Mouse (Mus musculus): ENCODE data around the gene Etv6. TPM values are rescaled to one million over a fixed set of nuclear protein-coding genes. Genes with fewer than 3 reads are reported as not detected.

Etv6 gene
- polyA plus RNA-seq, 1 experiment from 2014 or later: 3.5 TPM

- Histone ChIP-seq H3K27ac (0 out of 2 replicates have a peak overlapping the region, but pooled peaks have one; percentile 26), H3K27me3 (no peaks in the 10 kb centered on the region), H3K36me3 (peaks cover 6% of the 10 kb centered on the region), H3K4me2 (no peak overlapping the region), H3K9ac (no peak overlapping the region), H3K4me1 (replicated peaks) (peaks cover 46% of the 10 kb centered on the region), H3K9me3 (replicated peaks) (no peaks in the 10 kb centered on the region), H3K4me3 (replicated peaks) (no peak overlapping the region)
- ATAC-seq (ENCODE audit: low read depth) (no peak), DNase-seq (no peak)
- WGBS (ENCODE audit: insufficient replicate concordance): 80% methylated on average over 7 of the region's 7 CpGs
Measured at GRCm38 (mm10) chr6:134129848-134130247, 94.3 kb downstream of the Etv6 start.

- no peak overlapping the region for H3K4me3 ChIP-seq (replicated peaks)
- H3K27ac ChIP-seq: peak overlapping the region; percentile 41
- H3K9me3 ChIP-seq (replicated peaks): no peaks in the 10 kb centered on the region
- H3K9ac ChIP-seq: no peak overlapping the region
- ATAC-seq (ENCODE audit: low read depth) (peak; percentile 82), DNase-seq (peak; percentile 34)
- H3K36me3 ChIP-seq: peaks cover 6% of the 10 kb centered on the region
- 0 out of 2 replicates have a peak overlapping the region, but pooled peaks have one; percentile 9 for H3K4me2 ChIP-seq
- WGBS (ENCODE audit: insufficient replicate concordance): 29% methylated on average over 5 of the region's 5 CpGs
- no peaks in the 10 kb centered on the region for H3K27me3 ChIP-seq
- peaks cover 54% of the 10 kb centered on the region for H3K4me1 ChIP-seq (replicated peaks)
Measured at GRCm38 (mm10) chr6:134130816-134131215, 95.3 kb downstream of the Etv6 start.

- Histone ChIP-seq H3K36me3 (peaks cover 6% of the 10 kb centered on the region), H3K4me1 (replicated peaks) (peaks cover 57% of the 10 kb centered on the region), H3K9ac (no peak overlapping the region), H3K4me3 (replicated peaks) (no peak overlapping the region), H3K4me2 (no peak overlapping the region), H3K27me3 (no peaks in the 10 kb centered on the region), H3K27ac (no peak overlapping the region), H3K9me3 (replicated peaks) (no peaks in the 10 kb centered on the region)
- WGBS (ENCODE audit: insufficient replicate concordance): 56% methylated on average over 2 of the region's 2 CpGs
- ATAC-seq (ENCODE audit: low read depth): no peak
- DNase-seq: no peak
Measured at GRCm38 (mm10) chr6:134131601-134132000, 96.1 kb downstream of the Etv6 start.

GRCm38 (mm10) chr6:134133756-134134155, 98.3 kb downstream of the Etv6 start:
- WGBS (ENCODE audit: insufficient replicate concordance): 20% methylated on average over 4 of the region's 4 CpGs
- Histone ChIP-seq H3K9ac (no peak overlapping the region), H3K27ac (no peak overlapping the region), H3K4me2 (no peak overlapping the region), H3K4me3 (replicated peaks) (no peak overlapping the region), H3K4me1 (replicated peaks) (peaks cover 60% of the 10 kb centered on the region), H3K9me3 (replicated peaks) (no peaks in the 10 kb centered on the region), H3K27me3 (no peaks in the 10 kb centered on the region), H3K36me3 (peaks cover 11% of the 10 kb centered on the region)
- DNase-seq (no peak), ATAC-seq (ENCODE audit: low read depth) (no peak)

- Histone ChIP-seq H3K27ac (peak overlapping the region; percentile 29; the same call in 1 of the 2 replicates), H3K4me3 (replicated peaks) (no peak overlapping the region), H3K36me3 (0 out of 2 replicates have a peak, but pooled peaks cover 6% of the 10 kb centered on the region), H3K4me1 (replicated peaks) (peaks cover 58% of the 10 kb centered on the region), H3K9me3 (replicated peaks) (no peaks in the 10 kb centered on the region), H3K27me3 (no peaks in the 10 kb centered on the region), H3K9ac (no peak overlapping the region), H3K4me2 (no peak overlapping the region)
- DNase-seq (no peak), ATAC-seq (ENCODE audit: low read depth) (no peak)
- 53% methylated on average over 9 of the region's 9 CpGs for whole genome bisulfite sequencing (ENCODE audit: insufficient replicate concordance)
Measured at GRCm38 (mm10) chr6:134134821-134135323, 99.4 kb downstream of the Etv6 start.

GRCm38 (mm10) chr6:134136315-134136714, 100.8 kb downstream of the Etv6 start:
- ATAC-seq (ENCODE audit: low read depth) (no peak), DNase-seq (no peak)
- Histone ChIP-seq H3K27me3 (no peaks in the 10 kb centered on the region), H3K9me3 (replicated peaks) (no peaks in the 10 kb centered on the region), H3K4me2 (no peak overlapping the region), H3K27ac (no peak overlapping the region; the same call in 1 of the 2 replicates), H3K4me1 (replicated peaks) (peaks cover 51% of the 10 kb centered on the region), H3K36me3 (0 out of 2 replicates have a peak, but pooled peaks cover 6% of the 10 kb centered on the region), H3K4me3 (replicated peaks) (no peak overlapping the region), H3K9ac (no peak overlapping the region)
- 54% methylated on average over 3 of the region's 3 CpGs for WGBS (ENCODE audit: insufficient replicate concordance)

- H3K9ac ChIP-seq: no peak overlapping the region
- no peak for DNase-seq
- no peaks in the 10 kb centered on the region for H3K27me3 ChIP-seq
- 0 out of 2 replicates have a peak, but pooled peaks cover 6% of the 10 kb centered on the region for H3K36me3 ChIP-seq
- H3K9me3 ChIP-seq (replicated peaks): no peaks in the 10 kb centered on the region
- H3K27ac ChIP-seq: no peak overlapping the region
- H3K4me3 ChIP-seq (replicated peaks): no peak overlapping the region
- no peak overlapping the region for H3K4me2 ChIP-seq
- no peak for ATAC-seq (ENCODE audit: low read depth)
- peaks cover 49% of the 10 kb centered on the region for H3K4me1 ChIP-seq (replicated peaks)
- WGBS (ENCODE audit: insufficient replicate concordance): 71% methylated on average over 3 of the region's 3 CpGs
Measured at GRCm38 (mm10) chr6:134139359-134139758, 103.9 kb downstream of the Etv6 start.

- DNase-seq (no peak), ATAC-seq (ENCODE audit: low read depth) (no peak)
- no peaks in the 10 kb centered on the region for H3K27me3 ChIP-seq
- no peak overlapping the region for H3K4me2 ChIP-seq
- 0 out of 2 replicates have a peak, but pooled peaks cover 6% of the 10 kb centered on the region for H3K36me3 ChIP-seq
- H3K9me3 ChIP-seq (replicated peaks): no peaks in the 10 kb centered on the region
- 54% methylated on average over 16 of the region's 16 CpGs for WGBS (ENCODE audit: insufficient replicate concordance)
- H3K27ac ChIP-seq: no peak overlapping the region
- peaks cover 42% of the 10 kb centered on the region for H3K4me1 ChIP-seq (replicated peaks)
- H3K4me3 ChIP-seq (replicated peaks): no peak overlapping the region
- no peak overlapping the region for H3K9ac ChIP-seq
Measured at GRCm38 (mm10) chr6:134140718-134141615, 105.5 kb downstream of the Etv6 start.

GRCm38 (mm10) chr6:134141616-134142165, 106.2 kb downstream of the Etv6 start:
- 75% methylated on average over 1 of the region's 1 CpGs for WGBS (ENCODE audit: insufficient replicate concordance)
- Histone ChIP-seq H3K4me3 (replicated peaks) (no peak overlapping the region), H3K4me1 (replicated peaks) (peaks cover 41% of the 10 kb centered on the region), H3K27ac (no peak overlapping the region), H3K27me3 (no peaks in the 10 kb centered on the region), H3K36me3 (0 out of 2 replicates have a peak, but pooled peaks cover 6% of the 10 kb centered on the region), H3K9me3 (replicated peaks) (no peaks in the 10 kb centered on the region), H3K9ac (no peak overlapping the region), H3K4me2 (no peak overlapping the region)
- DNase-seq (no peak), ATAC-seq (ENCODE audit: low read depth) (no peak)

GRCm38 (mm10) chr6:134142700-134143099, 107.2 kb downstream of the Etv6 start:
- H3K36me3 ChIP-seq: 0 out of 2 replicates have a peak, but pooled peaks cover 6% of the 10 kb centered on the region
- no peak for ATAC-seq (ENCODE audit: low read depth)
- WGBS (ENCODE audit: insufficient replicate concordance): 80% methylated on average over 11 of the region's 11 CpGs
- H3K27ac ChIP-seq: no peak overlapping the region
- H3K9ac ChIP-seq: no peak overlapping the region
- no peaks in the 10 kb centered on the region for H3K27me3 ChIP-seq
- H3K4me1 ChIP-seq (replicated peaks): peaks cover 42% of the 10 kb centered on the region
- H3K4me3 ChIP-seq (replicated peaks): no peak overlapping the region
- no peaks in the 10 kb centered on the region for H3K9me3 ChIP-seq (replicated peaks)
- H3K4me2 ChIP-seq: no peak overlapping the region
- no peak for DNase-seq

- Histone ChIP-seq H3K27me3 (no peaks in the 10 kb centered on the region), H3K36me3 (0 out of 2 replicates have a peak, but pooled peaks cover 2% of the 10 kb centered on the region), H3K9me3 (replicated peaks) (no peaks in the 10 kb centered on the region), H3K9ac (no peak overlapping the region), H3K4me1 (replicated peaks) (peaks cover 48% of the 10 kb centered on the region), H3K27ac (peak overlapping the region; percentile 50), H3K4me3 (replicated peaks) (no peak overlapping the region), H3K4me2 (no peak overlapping the region)
- WGBS (ENCODE audit: insufficient replicate concordance): 55% methylated on average over 3 of the region's 3 CpGs
- DNase-seq: no peak
- ATAC-seq (ENCODE audit: low read depth): no peak
Measured at GRCm38 (mm10) chr6:134143649-134144097, 108.2 kb downstream of the Etv6 start.

Data from liver, embryonic 13.5 days (tissue).